Mouse (Mus musculus): ENCODE results near the gene Rai1. TPM values are rescaled to one million over a fixed set of nuclear protein-coding genes. Genes with fewer than 3 reads are reported as not detected.

Gene Rai1
- 21.2 and 32.5 TPM in 2 replicates for polyA plus RNA-seq (2016; fragmentation: Nextera tagmentation; extraction: Ambion mirVana)

GRCm38 (mm10) chr11:60104810-60105592 is at the start of gene Rai1:
Gene Rai1 (plus strand): TSS chr11:60105013.
- DNase-seq (ENCODE audit: low spot score), result peak; percentile 93
- Histone ChIP-seq H3K4me1 (peaks cover 60% of the 10 kb centered on the region), H3K9me3 (no peaks in the 10 kb centered on the region), H3K27me3 (ENCODE audit: insufficient read depth, poor library complexity, severe bottlenecking) (no peaks in the 10 kb centered on the region), H3K27ac (peak within 1 kb of the TSS; percentile 100), H3K4me3 (peak within 1 kb of the TSS; percentile 98), H3K36me3 (no peaks in the 10 kb centered on the region)
- under 1% methylated on average over 84 of the region's 105 CpGs for WGBS

GRCm38 (mm10) chr11:60056520-60056919 is 48.3 kb upstream of the Rai1 start:
- 67% methylated on average over 6 of the region's 6 CpGs for WGBS
- H3K27me3 ChIP-seq (ENCODE audit: insufficient read depth, poor library complexity, severe bottlenecking), result peaks cover 7% of the 10 kb centered on the region; the same call in 1 of the 2 replicates
- no peak overlapping the region for H3K27ac ChIP-seq
- no peaks in the 10 kb centered on the region for H3K9me3 ChIP-seq
- peaks cover 7% of the 10 kb centered on the region; the same call in 1 of the 2 replicates for H3K4me1 ChIP-seq
- H3K36me3 ChIP-seq, result no peaks in the 10 kb centered on the region
- H3K4me3 ChIP-seq, result no peak overlapping the region
- no peak for DNase-seq (ENCODE audit: low spot score)

- WGBS, result 56% methylated on average over 2 of the region's 2 CpGs
- Histone ChIP-seq H3K4me3 (no peak overlapping the region), H3K4me1 (peaks cover 7% of the 10 kb centered on the region; the same call in 1 of the 2 replicates), H3K27ac (no peak overlapping the region), H3K9me3 (no peaks in the 10 kb centered on the region), H3K36me3 (no peaks in the 10 kb centered on the region), H3K27me3 (ENCODE audit: insufficient read depth, poor library complexity, severe bottlenecking) (peaks cover 7% of the 10 kb centered on the region; the same call in 1 of the 2 replicates)
- DNase-seq (ENCODE audit: low spot score), result no peak
Measured at GRCm38 (mm10) chr11:60057987-60058386, 46.8 kb upstream of the Rai1 start.

GRCm38 (mm10) chr11:60058441-60058840 is 46.4 kb upstream of the Rai1 start:
- Histone ChIP-seq H3K4me1 (peaks cover 7% of the 10 kb centered on the region; the same call in 1 of the 2 replicates), H3K4me3 (no peak overlapping the region)

GRCm38 (mm10) chr11:60060026-60060425 is 44.8 kb upstream of the Rai1 start:
- Histone ChIP-seq H3K27ac (no peak overlapping the region), H3K27me3 (ENCODE audit: insufficient read depth, poor library complexity, severe bottlenecking) (peaks cover 7% of the 10 kb centered on the region; the same call in 1 of the 2 replicates), H3K9me3 (no peaks in the 10 kb centered on the region), H3K4me1 (peaks cover 7% of the 10 kb centered on the region; the same call in 1 of the 2 replicates), H3K36me3 (no peaks in the 10 kb centered on the region), H3K4me3 (no peak overlapping the region)
- 87% methylated on average over 2 of the region's 2 CpGs for WGBS
- DNase-seq (ENCODE audit: low spot score), result no peak

More at GRCm38 (mm10) chr11:60058441-60058840, 46.4 kb upstream of the Rai1 start:
- Histone ChIP-seq H3K27me3 (ENCODE audit: insufficient read depth, poor library complexity, severe bottlenecking) (peaks cover 7% of the 10 kb centered on the region; the same call in 1 of the 2 replicates), H3K36me3 (no peaks in the 10 kb centered on the region), H3K27ac (no peak overlapping the region), H3K9me3 (no peaks in the 10 kb centered on the region)
- 65% methylated on average over 10 of the region's 10 CpGs for WGBS
- DNase-seq (ENCODE audit: low spot score), result no peak

GRCm38 (mm10) chr11:60061504-60062006 is 43.3 kb upstream of the Rai1 start:
- H3K9me3 ChIP-seq, result no peaks in the 10 kb centered on the region
- no peak overlapping the region for H3K27ac ChIP-seq
- WGBS, result 72% methylated on average over 4 of the region's 4 CpGs
- no peak overlapping the region for H3K4me3 ChIP-seq
- peaks cover 7% of the 10 kb centered on the region; the same call in 1 of the 2 replicates for H3K4me1 ChIP-seq
- H3K27me3 ChIP-seq (ENCODE audit: insufficient read depth, poor library complexity, severe bottlenecking), result peaks cover 7% of the 10 kb centered on the region; the same call in 1 of the 2 replicates
- no peaks in the 10 kb centered on the region for H3K36me3 ChIP-seq
- no peak for DNase-seq (ENCODE audit: low spot score)

GRCm38 (mm10) chr11:60065267-60065666 is 39.5 kb upstream of the Rai1 start:
- no peaks in the 10 kb centered on the region; the same call in 1 of the 2 replicates for H3K27me3 ChIP-seq (ENCODE audit: insufficient read depth, poor library complexity, severe bottlenecking)
- no peak for DNase-seq (ENCODE audit: low spot score)
- no peaks in the 10 kb centered on the region for H3K4me1 ChIP-seq
- H3K27ac ChIP-seq, result no peak overlapping the region
- H3K36me3 ChIP-seq, result no peaks in the 10 kb centered on the region
- H3K9me3 ChIP-seq, result no peaks in the 10 kb centered on the region
- WGBS, result 78% methylated on average over 1 of the region's 1 CpGs
- H3K4me3 ChIP-seq, result no peak overlapping the region

GRCm38 (mm10) chr11:60067646-60068045 is 37.2 kb upstream of the Rai1 start:
- DNase-seq (ENCODE audit: low spot score), result no peak
- no peak overlapping the region for H3K4me3 ChIP-seq
- WGBS, result 88% methylated on average over 4 of the region's 4 CpGs
- no peaks in the 10 kb centered on the region for H3K9me3 ChIP-seq
- H3K4me1 ChIP-seq, result 0 out of 2 replicates have a peak, but pooled peaks cover 4% of the 10 kb centered on the region
- H3K36me3 ChIP-seq, result no peaks in the 10 kb centered on the region
- no peaks in the 10 kb centered on the region; the same call in 1 of the 2 replicates for H3K27me3 ChIP-seq (ENCODE audit: insufficient read depth, poor library complexity, severe bottlenecking)
- H3K27ac ChIP-seq, result no peak overlapping the region

- no peaks in the 10 kb centered on the region for H3K36me3 ChIP-seq
- no peaks in the 10 kb centered on the region; the same call in 1 of the 2 replicates for H3K27me3 ChIP-seq (ENCODE audit: insufficient read depth, poor library complexity, severe bottlenecking)
- H3K4me3 ChIP-seq, result no peak overlapping the region
- H3K9me3 ChIP-seq, result no peaks in the 10 kb centered on the region
- H3K4me1 ChIP-seq, result 0 out of 2 replicates have a peak, but pooled peaks cover 4% of the 10 kb centered on the region
- no peak overlapping the region for H3K27ac ChIP-seq
- DNase-seq (ENCODE audit: low spot score), result no peak
Measured at GRCm38 (mm10) chr11:60068631-60069030, 36.2 kb upstream of the Rai1 start.

GRCm38 (mm10) chr11:60070599-60070998 is 34.2 kb upstream of the Rai1 start:
- H3K27me3 ChIP-seq (ENCODE audit: insufficient read depth, poor library complexity, severe bottlenecking), result no peaks in the 10 kb centered on the region; the same call in 1 of the 2 replicates
- no peaks in the 10 kb centered on the region for H3K36me3 ChIP-seq
- no peak overlapping the region for H3K4me3 ChIP-seq
- no peak for DNase-seq (ENCODE audit: low spot score)
- no peaks in the 10 kb centered on the region for H3K9me3 ChIP-seq
- 45% methylated on average over 8 of the region's 8 CpGs for WGBS
- H3K27ac ChIP-seq, result no peak overlapping the region
- H3K4me1 ChIP-seq, result peaks cover 10% of the 10 kb centered on the region; the same call in 1 of the 2 replicates

GRCm38 (mm10) chr11:60071221-60071620 is 33.6 kb upstream of the Rai1 start:
- H3K27ac ChIP-seq, result no peak overlapping the region
- no peaks in the 10 kb centered on the region; the same call in 1 of the 2 replicates for H3K27me3 ChIP-seq (ENCODE audit: insufficient read depth, poor library complexity, severe bottlenecking)
- no peak overlapping the region for H3K4me3 ChIP-seq
- WGBS, result 85% methylated on average over 6 of the region's 6 CpGs
- H3K9me3 ChIP-seq, result no peaks in the 10 kb centered on the region
- H3K36me3 ChIP-seq, result no peaks in the 10 kb centered on the region
- DNase-seq (ENCODE audit: low spot score), result no peak
- peaks cover 10% of the 10 kb centered on the region; the same call in 1 of the 2 replicates for H3K4me1 ChIP-seq

- no peak overlapping the region for H3K27ac ChIP-seq
- H3K9me3 ChIP-seq, result no peaks in the 10 kb centered on the region
- no peak for DNase-seq (ENCODE audit: low spot score)
- H3K4me3 ChIP-seq, result no peak overlapping the region
- no peaks in the 10 kb centered on the region for H3K36me3 ChIP-seq
- H3K27me3 ChIP-seq (ENCODE audit: insufficient read depth, poor library complexity, severe bottlenecking), result peaks cover 5% of the 10 kb centered on the region
- peaks cover 10% of the 10 kb centered on the region; the same call in 1 of the 2 replicates for H3K4me1 ChIP-seq
Measured at GRCm38 (mm10) chr11:60073121-60073520, 31.7 kb upstream of the Rai1 start.

- Histone ChIP-seq H3K4me1 (peaks cover 10% of the 10 kb centered on the region; the same call in 1 of the 2 replicates), H3K4me3 (no peak overlapping the region), H3K27me3 (ENCODE audit: insufficient read depth, poor library complexity, severe bottlenecking) (peaks cover 5% of the 10 kb centered on the region), H3K27ac (no peak overlapping the region), H3K9me3 (no peaks in the 10 kb centered on the region), H3K36me3 (no peaks in the 10 kb centered on the region)
- no peak for DNase-seq (ENCODE audit: low spot score)
- WGBS, result 62% methylated on average over 15 of the region's 15 CpGs
Measured at GRCm38 (mm10) chr11:60073936-60074502, 30.8 kb upstream of the Rai1 start.
